Mouse (Mus musculus): ENCODE measurements around the gene 1700013G24Rik.
A peak's percentile ranks its signal among the peaks of the same experiment; 100 is the strongest.

The 1700013G24Rik gene

GRCm38 (mm10) chr4:137456581-137456980 is 3.5 kb downstream of the 1700013G24Rik start:
- peak; percentile 81 for DNase-seq (ENCODE audit: low read depth, low spot score)

GRCm38 (mm10) chr4:137457292-137457691 is 4.2 kb downstream of the 1700013G24Rik start:
- no peak for DNase-seq (ENCODE audit: low read depth, low spot score)

DNA sequence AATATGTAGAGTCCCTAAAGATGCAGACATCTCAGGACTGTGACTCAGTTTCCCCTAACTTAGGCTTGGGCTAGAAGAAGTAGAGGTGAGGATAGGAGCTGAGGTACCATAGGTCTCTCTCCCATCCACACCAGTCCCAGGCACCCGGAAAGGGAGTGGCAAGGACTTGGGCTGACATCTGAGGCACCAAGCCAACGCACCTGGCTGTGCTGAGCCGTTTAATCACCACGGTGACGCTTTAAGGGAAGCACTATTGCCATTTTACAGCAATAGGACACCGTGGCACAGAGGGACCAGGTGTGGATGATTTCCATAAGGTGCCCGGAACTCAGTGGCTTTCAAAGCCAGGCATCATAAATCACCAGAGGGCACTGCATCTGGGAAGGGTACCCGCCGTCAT is 5.2 kb downstream of the 1700013G24Rik start:
- DNase-seq (ENCODE audit: low read depth, low spot score), result no peak

GRCm38 (mm10) chr4:137458861-137459260 is 5.8 kb downstream of the 1700013G24Rik start:
- DNase-seq (ENCODE audit: low read depth, low spot score), result no peak

DNA sequence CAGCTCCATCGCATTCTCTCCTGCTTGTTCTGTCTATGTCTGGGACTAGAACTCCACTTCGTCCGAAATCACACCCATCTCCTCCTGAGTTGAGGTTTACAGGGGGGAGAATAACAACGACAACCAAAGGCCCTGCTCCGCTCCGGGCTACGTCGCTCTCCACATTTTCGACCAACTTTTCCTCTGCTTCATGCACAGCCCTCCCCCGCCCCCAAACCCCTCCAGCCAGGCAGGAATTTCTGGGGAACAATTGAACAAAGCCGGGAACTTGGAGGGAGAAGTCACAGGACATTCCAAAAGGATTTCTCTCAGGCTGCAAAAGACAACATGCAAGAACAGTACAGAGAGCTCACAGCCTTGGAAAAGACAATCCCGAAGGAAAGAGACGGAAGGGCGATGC is 7.6 kb downstream of the 1700013G24Rik start:
- DNase-seq (ENCODE audit: low read depth, low spot score), result no peak

- DNase-seq (ENCODE audit: low read depth, low spot score), result no peak
Observed at GRCm38 (mm10) chr4:137461217-137461616, 8.1 kb downstream of the 1700013G24Rik start.

- DNase-seq (ENCODE audit: low read depth, low spot score), result no peak
Observed at GRCm38 (mm10) chr4:137461981-137462690, 9.1 kb downstream of the 1700013G24Rik start.

- DNase-seq (ENCODE audit: low read depth, low spot score), result no peak
Observed at GRCm38 (mm10) chr4:137465125-137465787, 12.2 kb downstream of the 1700013G24Rik start.

- DNase-seq (ENCODE audit: low read depth, low spot score), result no peak
Observed at GRCm38 (mm10) chr4:137466991-137467390, 13.9 kb downstream of the 1700013G24Rik start.

GRCm38 (mm10) chr4:137467525-137467924 is 14.4 kb downstream of the 1700013G24Rik start:
- no peak for DNase-seq (ENCODE audit: low read depth, low spot score)

DNA sequence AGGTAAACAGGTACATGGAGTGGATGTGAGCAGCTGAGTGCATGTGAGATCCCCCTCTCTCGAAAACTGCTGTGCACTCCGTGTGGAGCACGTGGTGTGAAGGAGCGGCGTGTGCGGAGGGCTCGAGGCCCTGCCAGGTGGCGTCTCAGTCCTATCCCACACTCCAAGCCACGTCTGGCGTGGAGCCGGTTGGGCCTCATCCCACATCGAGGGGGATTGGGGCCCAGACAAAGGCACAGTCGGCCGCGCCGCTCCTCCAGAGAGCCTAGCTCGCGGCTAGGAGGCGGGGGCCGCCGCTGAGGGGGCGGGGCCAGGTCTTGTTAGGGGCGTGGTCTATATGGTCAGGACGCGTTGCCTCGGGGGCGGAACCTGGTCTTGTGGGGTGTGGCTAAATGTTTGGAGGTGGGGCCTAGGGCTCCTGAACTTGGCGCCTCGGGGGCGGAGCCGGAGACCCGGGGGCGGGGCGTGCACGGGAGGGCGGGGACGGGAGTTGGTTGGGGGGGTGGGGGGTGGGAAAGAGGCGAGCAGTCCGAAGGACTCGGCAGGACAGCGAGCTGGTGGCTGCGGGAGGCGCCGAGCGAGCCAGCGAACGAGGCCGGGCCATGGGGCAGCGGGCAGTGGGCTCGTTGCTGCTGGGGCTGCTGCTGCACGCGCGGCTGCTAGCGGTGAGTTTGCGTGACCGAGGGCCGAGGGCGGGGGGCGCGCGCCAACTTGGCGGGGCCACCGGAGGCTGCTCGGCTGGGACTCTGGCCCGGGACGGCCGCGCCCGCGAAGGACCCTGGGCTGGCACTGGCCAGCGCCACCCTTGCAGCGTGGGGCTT is 15.4 kb downstream of the 1700013G24Rik start, which contains the start of gene Hspg2:
Gene Hspg2 (plus strand): TSS at position 510 of the 821 bp plus-strand sequence.
- peak; percentile 97 for DNase-seq (ENCODE audit: low read depth, low spot score)

DNA sequence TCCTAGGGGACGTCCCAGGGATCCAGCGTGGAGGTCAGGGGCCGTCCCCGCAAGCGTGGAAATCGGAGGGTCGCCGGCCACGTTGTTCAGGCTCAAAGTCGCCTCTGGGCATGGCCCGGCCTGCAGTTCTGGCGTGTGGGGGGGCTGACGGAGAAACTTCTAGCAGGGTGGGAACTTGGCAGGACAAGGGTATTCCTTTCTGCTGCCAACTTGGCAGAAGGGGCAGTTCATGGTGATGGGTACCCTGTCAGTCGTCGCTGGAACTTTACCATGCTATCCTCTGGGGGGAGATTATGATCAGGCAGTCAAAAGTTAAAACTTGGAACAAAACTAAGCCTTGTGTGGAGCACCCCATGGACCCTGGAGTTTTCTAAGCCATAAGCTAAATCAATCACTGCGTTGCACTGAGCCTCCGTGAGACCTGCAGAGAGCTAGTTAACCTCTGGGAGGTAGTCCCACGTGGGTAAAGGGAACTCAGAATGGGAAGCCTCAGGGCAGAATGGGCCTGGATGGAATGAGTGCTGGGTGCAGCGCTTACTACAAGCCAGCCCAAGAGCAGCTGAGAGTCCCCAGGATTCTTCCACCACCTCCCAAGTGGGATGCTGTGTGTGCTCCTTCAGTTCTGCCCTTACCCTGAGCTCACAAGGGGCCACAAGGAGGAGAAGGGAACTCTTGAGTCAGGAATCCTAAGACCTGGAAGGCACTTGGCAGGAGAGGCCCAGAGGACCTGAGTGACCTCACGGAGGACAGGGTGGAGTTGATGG is 16.2 kb downstream of the 1700013G24Rik start:
- DNase-seq (ENCODE audit: low read depth, low spot score), result no peak

GRCm38 (mm10) chr4:137469845-137470692 is 17.0 kb downstream of the 1700013G24Rik start:
- DNase-seq (ENCODE audit: low read depth, low spot score), result no peak

- no peak for DNase-seq (ENCODE audit: low read depth, low spot score)
Observed at GRCm38 (mm10) chr4:137470701-137471317, 17.7 kb downstream of the 1700013G24Rik start.

- DNase-seq (ENCODE audit: low read depth, low spot score), result no peak
Observed at GRCm38 (mm10) chr4:137471326-137471725, 18.2 kb downstream of the 1700013G24Rik start.

- DNase-seq (ENCODE audit: low read depth, low spot score), result no peak
Observed at GRCm38 (mm10) chr4:137473240-137473639, 20.2 kb downstream of the 1700013G24Rik start.

- no peak for DNase-seq (ENCODE audit: low read depth, low spot score)
Observed at GRCm38 (mm10) chr4:137473701-137474388, 20.8 kb downstream of the 1700013G24Rik start.

DNA sequence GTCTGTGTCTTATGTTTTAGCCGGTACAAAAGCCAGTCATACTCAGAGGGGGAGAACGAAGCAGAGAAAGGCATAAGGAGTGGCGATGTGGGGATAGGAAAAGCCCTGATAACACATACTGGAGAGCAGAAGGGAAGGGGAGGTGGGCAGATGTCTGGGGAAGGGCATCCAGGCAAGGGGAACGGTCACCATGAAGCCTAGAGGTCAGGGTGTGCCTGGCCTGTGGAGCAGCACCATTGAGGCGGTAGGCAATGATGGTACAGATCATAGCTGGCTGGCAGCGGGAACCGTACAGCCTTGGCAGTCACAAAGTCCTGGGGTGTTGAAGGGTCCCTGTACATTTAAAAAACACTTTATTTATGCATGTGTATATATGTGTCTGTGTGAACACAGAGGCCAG is 21.6 kb downstream of the 1700013G24Rik start:
- no peak for DNase-seq (ENCODE audit: low read depth, low spot score)

- DNase-seq (ENCODE audit: low read depth, low spot score), result no peak
Observed at GRCm38 (mm10) chr4:137475271-137476050, 22.4 kb downstream of the 1700013G24Rik start.

Data from skeletal muscle tissue, adult 2 months (tissue).